Mouse (Mus musculus) MEL (cell line): ENCODE results near the gene Tmem92. TPM values are rescaled to one million over a fixed set of nuclear protein-coding genes. Genes with fewer than 3 reads are reported as not detected.

Experiments
- DNase-seq: peaks from one replicate; pipeline ENCODE4 v3.0.0; 2011; ENCODE audit warnings: low read depth, low spot score
- H3K27ac ChIP-seq: 2 replicates; pipeline ENCODE4 v1.5.1; 2012; ENCODE audit warnings: low read depth, mild to moderate bottlenecking, control low read depth, low read length, moderate library complexity; ENCODE audit not compliant: control insufficient read depth
- H3K27me3 ChIP-seq, 2 experiments: fragments of 150-350 bp in 1 of 2; sonication (generic) in 1 of 2; 2 replicates each; pipeline ENCODE4 v1.6.1; 2012; ENCODE audit warnings: low read length in 2 of 2, mild to moderate bottlenecking in 2 of 2, improper control_type of control experiment in 1 of 2, moderate library complexity in 1 of 2; ENCODE audit not compliant: insufficient read depth in 2 of 2, control insufficient read depth in 1 of 2
- H3K36me3 ChIP-seq, 2 experiments: 2 replicates each; pipeline ENCODE4 v1.6.1; 2012 to 2014; ENCODE audit warnings: low read length in 2 of 2, improper control_type of control experiment in 1 of 2, inconsistent platforms in 1 of 2, mild to moderate bottlenecking in 1 of 2; ENCODE audit not compliant: insufficient read depth in 2 of 2, control insufficient read depth in 1 of 2
- H3K4me1 ChIP-seq, 2 experiments: fragments of 150-350 bp in 1 of 2; sonication (generic) in 1 of 2; 2 replicates each; pipeline ENCODE4 v1.6.1; 2012; ENCODE audit warnings: low read length in 2 of 2, improper control_type of control experiment in 1 of 2, mild to moderate bottlenecking in 1 of 2; ENCODE audit not compliant: insufficient read depth in 2 of 2, control insufficient read depth in 1 of 2
- H3K4me3 ChIP-seq, 2 experiments: fragments of 150-350 bp in 1 of 2; sonication (generic) in 1 of 2; 2 replicates each; pipeline ENCODE4 v1.5.1; 2012; ENCODE audit warnings: low read depth in 2 of 2, low read length in 2 of 2, mild to moderate bottlenecking in 2 of 2, moderate library complexity in 2 of 2, control low read depth in 1 of 2, improper control_type of control experiment in 1 of 2; ENCODE audit not compliant: control insufficient read depth in 1 of 2, insufficient read depth in 1 of 2
- H3K79me2 ChIP-seq: 2 replicates; pipeline ENCODE4 v1.6.1; 2012; ENCODE audit warnings: mild to moderate bottlenecking, low read length, moderate library complexity; ENCODE audit not compliant: control insufficient read depth, poor library complexity, insufficient read depth
- H3K9ac ChIP-seq: 2 replicates; pipeline ENCODE4 v1.6.1; 2012; ENCODE audit warnings: low read depth, mild to moderate bottlenecking, control low read depth, low read length, moderate library complexity; ENCODE audit not compliant: control insufficient read depth, poor library complexity, severe bottlenecking
- H3K9me3 ChIP-seq: fragments of 150-350 bp; sonication (generic); replicated peaks from 2 replicates; pipeline ENCODE4 v1.6.1; 2012; ENCODE audit warnings: mild to moderate bottlenecking, low read length, improper control_type of control experiment, moderate library complexity; ENCODE audit not compliant: insufficient read depth
- CHD1 ChIP-seq: IDR thresholded peaks from 2 replicates; pipeline ENCODE4 v1.6.1; 2012; ENCODE audit warnings: low read depth, mild to moderate bottlenecking, inconsistent platforms, low read length, improper control_type of control experiment
- CHD2 ChIP-seq: IDR thresholded peaks from 2 replicates; pipeline ENCODE4 v1.6.1; 2011; ENCODE audit warnings: low read length, improper control_type of control experiment
- CTCF ChIP-seq, 3 experiments: IDR thresholded peaks in 2 of 3; conservative IDR thresholded peaks in 1 of 3; 2 replicates each; pipeline ENCODE4 v1.5.1; 2011 to 2012; ENCODE audit warnings: low read length in 3 of 3, low read depth in 2 of 3, mild to moderate bottlenecking in 2 of 3, improper control_type of control experiment in 1 of 3, inconsistent platforms in 1 of 3, mixed read lengths in 1 of 3, moderate library complexity in 1 of 3; ENCODE audit not compliant: control insufficient read depth in 1 of 3, insufficient read depth in 1 of 3, poor library complexity in 1 of 3, severe bottlenecking in 1 of 3
- E2F4 ChIP-seq: IDR thresholded peaks from 2 replicates; pipeline ENCODE4 v1.6.1; 2011; ENCODE audit warnings: low read depth, low read length, improper control_type of control experiment, borderline replicate concordance
- EP300 ChIP-seq, 2 experiments: IDR thresholded peaks; 2 replicates each; pipeline ENCODE4 v1.6.1; 2011; ENCODE audit warnings: improper control_type of control experiment in 2 of 2, low read length in 2 of 2, low read depth in 1 of 2, mild to moderate bottlenecking in 1 of 2
- ETS1 ChIP-seq: IDR thresholded peaks from 2 replicates; pipeline ENCODE4 v1.6.1; 2012; ENCODE audit warnings: low read depth, mild to moderate bottlenecking, inconsistent platforms, low read length, improper control_type of control experiment, moderate library complexity
- GATA1 ChIP-seq: IDR thresholded peaks from 2 replicates; pipeline ENCODE4 v1.6.1; 2011; ENCODE audit warnings: low read depth, low read length, improper control_type of control experiment
- JUND ChIP-seq: IDR thresholded peaks from 2 replicates; pipeline ENCODE4 v1.6.1; 2011; ENCODE audit warnings: low read depth, mild to moderate bottlenecking, improper control_type of control experiment, low read length
- MAFK ChIP-seq: IDR thresholded peaks from 2 replicates; pipeline ENCODE4 v1.6.1; 2011; ENCODE audit warnings: low read depth, mild to moderate bottlenecking, low read length, improper control_type of control experiment, borderline replicate concordance
- MAX ChIP-seq: IDR thresholded peaks from 2 replicates; pipeline ENCODE4 v1.6.1; 2011; ENCODE audit warnings: low read length, improper control_type of control experiment
- MAZ ChIP-seq: IDR thresholded peaks from 2 replicates; pipeline ENCODE4 v1.6.1; 2012; ENCODE audit warnings: low read depth, mild to moderate bottlenecking, inconsistent platforms, low read length, improper control_type of control experiment
- MEF2A ChIP-seq: IDR thresholded peaks from 2 replicates; pipeline ENCODE4 v1.6.1; 2014; ENCODE audit warnings: low read depth, mild to moderate bottlenecking, inconsistent platforms, low read length, improper control_type of control experiment; ENCODE audit not compliant: poor library complexity, insufficient replicate concordance, severe bottlenecking; ENCODE audit errors: extremely low read depth
- MYC ChIP-seq: IDR thresholded peaks from 2 replicates; pipeline ENCODE4 v1.6.1; 2011; ENCODE audit warnings: low read depth, mild to moderate bottlenecking, low read length, improper control_type of control experiment, moderate library complexity
- NELFE ChIP-seq: IDR thresholded peaks from 2 replicates; pipeline ENCODE4 v1.6.1; 2011; ENCODE audit warnings: low read depth, low read length, improper control_type of control experiment
- NRF1 ChIP-seq: IDR thresholded peaks from 2 replicates; pipeline ENCODE4 v1.6.1; 2014; ENCODE audit warnings: low read depth, mild to moderate bottlenecking, inconsistent platforms, low read length, improper control_type of control experiment, moderate library complexity; ENCODE audit not compliant: poor library complexity, insufficient read depth, severe bottlenecking
- POLR2A ChIP-seq, 2 experiments: IDR thresholded peaks; 2 replicates each; pipeline ENCODE4 v1.6.1; 2011 to 2012; ENCODE audit warnings: low read length in 2 of 2, mild to moderate bottlenecking in 2 of 2, control low read depth in 1 of 2, improper control_type of control experiment in 1 of 2, low read depth in 1 of 2, moderate library complexity in 1 of 2; ENCODE audit not compliant: control insufficient read depth in 1 of 2, insufficient read depth in 1 of 2, poor library complexity in 1 of 2
- POLR2AphosphoS5 ChIP-seq: IDR thresholded peaks from 2 replicates; pipeline ENCODE4 v1.6.1; 2012; ENCODE audit warnings: low read depth, borderline replicate concordance, mild to moderate bottlenecking, inconsistent platforms, low read length, moderate library complexity, mixed read lengths
- RAD21 ChIP-seq: IDR thresholded peaks from 2 replicates; pipeline ENCODE4 v1.6.1; 2011; ENCODE audit warnings: mild to moderate bottlenecking, low read depth, low read length, improper control_type of control experiment
- RCOR1 ChIP-seq: IDR thresholded peaks from 2 replicates; pipeline ENCODE4 v1.6.1; 2012; ENCODE audit warnings: low read depth, mild to moderate bottlenecking, inconsistent platforms, low read length, improper control_type of control experiment
- TAL1 ChIP-seq: IDR thresholded peaks from 2 replicates; pipeline ENCODE4 v1.6.1; 2012; ENCODE audit warnings: mild to moderate bottlenecking, inconsistent platforms, low read length, moderate library complexity, mixed read lengths
- TCF12 ChIP-seq: IDR thresholded peaks from 2 replicates; pipeline ENCODE4 v1.6.1; 2014; ENCODE audit warnings: low read depth, mild to moderate bottlenecking, inconsistent platforms, low read length, improper control_type of control experiment, moderate library complexity
- UBTF ChIP-seq: IDR thresholded peaks from 2 replicates; pipeline ENCODE4 v1.6.1; 2012; ENCODE audit warnings: low read depth, mild to moderate bottlenecking, inconsistent platforms, low read length, improper control_type of control experiment, moderate library complexity, borderline replicate concordance; ENCODE audit not compliant: insufficient read depth
- USF2 ChIP-seq, 2 experiments: IDR thresholded peaks; 2 replicates each; pipeline ENCODE4 v1.6.1; 2011 to 2012; ENCODE audit warnings: improper control_type of control experiment in 2 of 2, low read length in 2 of 2, borderline replicate concordance in 1 of 2, inconsistent platforms in 1 of 2, low read depth in 1 of 2, mild to moderate bottlenecking in 1 of 2; ENCODE audit not compliant: insufficient read depth in 1 of 2
- ZKSCAN1 ChIP-seq: IDR thresholded peaks from 2 replicates; pipeline ENCODE4 v1.6.1; 2012; ENCODE audit warnings: low read depth, mild to moderate bottlenecking, inconsistent platforms, low read length, improper control_type of control experiment, moderate library complexity
- ZNF384 ChIP-seq: IDR thresholded peaks from 2 replicates; pipeline ENCODE4 v1.6.1; 2012; ENCODE audit warnings: low read depth, mild to moderate bottlenecking, inconsistent platforms, low read length, improper control_type of control experiment
- polyA plus RNA-seq, 2 experiments: library from polyadenylated mRNA; stranded (reverse) in 1 of 2; unstranded in 1 of 2; fragments of >175 nt in 1 of 2; fragments of >200 nt in 1 of 2; gene quantifications; 2 replicates each; pipeline versions ENCODE4 v1.2.1 to v1.2.4; 2012; ENCODE audit warnings: low replicate concordance in 2 of 2, low read depth in 1 of 2; ENCODE audit not compliant: insufficient read length in 2 of 2, insufficient read depth in 1 of 2, missing spikeins in 1 of 2
- total RNA-seq: library from RNA; depleted of rRNA; stranded (reverse); fragments of 300-350 nt; gene quantifications from 2 replicates; pipeline ENCODE4 v1.2.3, GENCODE M21; 2012

Tmem92 gene
- total and polyA plus RNA-seq, 3 experiments, result not detected

- no peak overlapping the region for H3K4me3 ChIP-seq
- no peaks in the 10 kb centered on the region for H3K4me1 ChIP-seq
- no peak overlapping the region for H3K9ac ChIP-seq
- H3K27ac ChIP-seq, result no peak overlapping the region
- no peaks in the 10 kb centered on the region for H3K9me3 ChIP-seq
- DNase-seq, result peak; percentile 45
- TF ChIP-seq TCF12, result no peak
- no peak for TF ChIP-seq RAD21
- no peak for TF ChIP-seq ZNF384
- TF ChIP-seq NRF1, result no peak
- no peak for TF ChIP-seq E2F4
- no peak for TF ChIP-seq POLR2AphosphoS5
- no peak for TF ChIP-seq POLR2A (IDR thresholded peaks at IDR 0.05; ENCODE audit: control insufficient read depth in 1 of 2, insufficient read depth in 1 of 2, low read depth in 1 of 2, low read length in 2 of 2, poor library complexity in 1 of 2)
- no peak for TF ChIP-seq CHD2
- TF ChIP-seq JUND, result no peak
- no peak for TF ChIP-seq USF2 (IDR thresholded peaks at IDR 0.05; ENCODE audit: borderline replicate concordance in 1 of 2, insufficient read depth in 1 of 2, low read depth in 1 of 2, low read length in 2 of 2)
- no peak for TF ChIP-seq RCOR1
- TF ChIP-seq GATA1, result no peak
- no peak for TF ChIP-seq MAZ
- TF ChIP-seq ETS1, result no peak
- H3K79me2 ChIP-seq, result no peaks in the 10 kb centered on the region
- H3K27me3 ChIP-seq, result peaks cover 17 to 25% of the 10 kb centered on the region in 2 experiments
- no peaks in the 10 kb centered on the region for H3K36me3 ChIP-seq
Measured at GRCm38 (mm10) chr11:94760364-94760763, 22.1 kb downstream of the Tmem92 start.

- peaks cover 17 to 28% of the 10 kb centered on the region in 2 experiments for H3K27me3 ChIP-seq
- no peak for DNase-seq
Measured at GRCm38 (mm10) chr11:94759916-94760315, 22.6 kb downstream of the Tmem92 start.

More at GRCm38 (mm10) chr11:94759916-94760315, 22.6 kb downstream of the Tmem92 start:
- Histone ChIP-seq H3K9ac (no peak overlapping the region), H3K36me3 (no peaks in the 10 kb centered on the region), H3K9me3 (no peaks in the 10 kb centered on the region), H3K4me3 (no peak overlapping the region), H3K79me2 (no peaks in the 10 kb centered on the region), H3K27ac (no peak overlapping the region)
- TF ChIP-seq MAZ, result no peak
- no peak for TF ChIP-seq MEF2A
- TF ChIP-seq ZKSCAN1, result no peak
- TF ChIP-seq CTCF (IDR thresholded peaks at IDR 0.05 in 2 of 3, conservative IDR thresholded peaks at IDR 0.05 in 1 of 3; ENCODE audit: control insufficient read depth in 1 of 3, insufficient read depth in 1 of 3, low read depth in 2 of 3, low read length in 3 of 3, poor library complexity in 1 of 3, severe bottlenecking in 1 of 3), result no peak
- no peak for TF ChIP-seq EP300 (IDR thresholded peaks at IDR 0.05; ENCODE audit: low read depth in 1 of 2, low read length in 2 of 2)
- no peak for TF ChIP-seq TAL1
- no peak for TF ChIP-seq POLR2AphosphoS5
- no peak for TF ChIP-seq ZNF384
- TF ChIP-seq RAD21, result no peak
- TF ChIP-seq UBTF, result no peak
- TF ChIP-seq NELFE, result no peak
- no peak for TF ChIP-seq GATA1
- no peak for TF ChIP-seq POLR2A (IDR thresholded peaks at IDR 0.05; ENCODE audit: control insufficient read depth in 1 of 2, insufficient read depth in 1 of 2, low read depth in 1 of 2, low read length in 2 of 2, poor library complexity in 1 of 2)
- TF ChIP-seq CHD2, result no peak
- no peak for TF ChIP-seq MAFK
- TF ChIP-seq MAX, result no peak
- no peak for TF ChIP-seq CHD1
- no peak for TF ChIP-seq TCF12
- no peak for TF ChIP-seq E2F4
- TF ChIP-seq MYC, result no peak
- TF ChIP-seq, all 39 proteins: peak for 0
- no peaks in the 10 kb centered on the region for H3K4me1 ChIP-seq
